Mouse (Mus musculus) cerebellum, adult (tissue): ENCODE measurements at regions not wholly inside any gene's neighbourhood (a gene's known extent, or its start where the extent isn't known, plus 50 kb on each side); places are given as distances from the start of the nearest gene placed in this dataset.
A peak's percentile ranks its signal among the peaks of the same experiment; 100 is the strongest.

Experiments used
- ATAC-seq: cut with Nextera tagmentation; 2 replicates; pipeline ENCODE4 v1.9.2; 2017; ENCODE audit warnings: mild to moderate bottlenecking, moderate library complexity, mixed read lengths; ENCODE audit not compliant: insufficient number of reproducible peaks, low FRiP score, low TSS enrichment

DNA sequence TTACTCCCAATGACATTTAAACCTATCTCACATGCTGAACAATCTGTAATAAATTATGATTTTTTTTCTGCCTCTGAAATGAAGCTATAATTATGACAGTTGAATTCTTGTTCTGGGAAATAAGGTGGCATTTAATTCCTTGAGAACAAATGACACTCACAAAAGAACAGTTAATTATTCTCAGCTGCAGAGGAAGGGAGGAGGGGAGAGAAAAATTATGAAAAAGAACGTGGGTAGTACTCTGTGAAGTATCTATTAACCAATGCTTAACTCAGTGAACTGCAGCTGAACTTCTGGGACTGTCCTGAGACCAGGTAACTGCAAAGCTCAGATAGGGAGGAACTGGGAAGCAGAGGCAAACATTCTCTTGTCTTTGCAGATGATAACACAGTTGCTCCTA, 302.6 kb upstream of the Fam92a start:
- ATAC-seq = no peak

DNA sequence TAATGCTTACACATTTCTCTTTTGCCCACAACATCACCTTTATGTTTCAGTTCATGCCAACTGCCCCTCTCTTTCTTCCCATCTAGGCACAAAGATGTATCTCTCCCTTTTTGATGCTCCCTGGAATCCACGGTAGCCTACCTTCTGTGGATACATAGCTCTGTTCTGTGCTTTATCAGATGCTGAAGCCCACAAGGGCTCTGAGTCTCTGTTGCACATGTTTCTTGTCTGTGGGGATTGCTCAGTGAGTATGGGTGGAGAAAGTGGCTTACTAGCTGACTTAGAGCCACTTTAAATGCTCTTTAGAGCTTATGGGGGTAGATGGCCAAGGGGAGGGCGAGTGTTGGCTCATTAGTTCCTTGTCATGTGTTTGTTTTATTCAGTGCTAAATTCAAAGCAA, 289.9 kb upstream of the Fam92a start:
- no peak for ATAC-seq

DNA sequence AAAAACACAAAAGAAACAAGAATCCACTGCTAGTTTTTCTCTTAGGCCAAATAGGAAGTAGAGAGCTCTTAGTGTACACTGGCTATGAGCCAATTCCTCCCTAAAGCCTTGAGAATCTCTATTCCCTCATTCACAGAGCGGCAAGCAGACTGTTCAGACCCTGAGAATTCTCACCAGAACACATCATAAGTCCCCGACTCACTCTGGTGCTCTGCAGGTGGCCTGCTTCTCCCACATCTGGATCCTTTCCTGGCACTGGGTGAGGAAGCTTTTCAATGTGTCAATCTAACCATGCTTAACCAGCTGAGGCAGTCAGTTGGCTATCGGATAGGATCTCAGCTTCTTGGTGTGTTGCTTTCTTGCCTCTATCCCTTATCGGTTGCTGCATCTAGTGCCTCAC, 289.4 kb upstream of the Fam92a start:
- ATAC-seq = no peak

DNA sequence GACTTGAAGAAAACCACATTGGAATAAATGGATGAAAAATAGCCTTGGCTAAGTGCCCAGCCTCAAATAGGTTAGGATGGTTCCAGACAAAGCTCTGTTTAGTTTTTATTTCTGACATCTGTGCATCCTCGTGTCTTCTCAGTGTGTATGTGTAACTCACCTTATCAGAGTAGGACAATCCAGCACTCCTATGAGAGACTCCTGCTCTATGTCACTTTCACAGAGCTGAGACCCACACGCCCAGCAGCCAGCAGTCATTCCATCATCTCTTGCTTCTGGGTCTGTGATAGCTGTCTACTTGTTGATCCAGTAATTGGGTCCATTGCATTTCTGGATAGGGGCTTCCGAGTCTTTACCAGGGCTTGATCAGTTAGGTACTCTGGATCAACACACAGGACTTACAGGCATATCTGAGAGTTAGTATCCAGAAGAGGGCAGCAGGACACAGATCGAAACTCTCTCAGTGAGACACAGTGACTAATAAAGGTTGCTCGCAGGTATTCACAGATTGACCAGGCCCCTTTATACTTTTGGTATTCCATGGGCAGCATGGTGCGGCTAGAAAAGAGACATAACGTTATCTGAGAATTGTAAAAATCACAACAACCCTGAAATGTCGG, 286.3 kb upstream of the Fam92a start:
- ATAC-seq = no peak

DNA sequence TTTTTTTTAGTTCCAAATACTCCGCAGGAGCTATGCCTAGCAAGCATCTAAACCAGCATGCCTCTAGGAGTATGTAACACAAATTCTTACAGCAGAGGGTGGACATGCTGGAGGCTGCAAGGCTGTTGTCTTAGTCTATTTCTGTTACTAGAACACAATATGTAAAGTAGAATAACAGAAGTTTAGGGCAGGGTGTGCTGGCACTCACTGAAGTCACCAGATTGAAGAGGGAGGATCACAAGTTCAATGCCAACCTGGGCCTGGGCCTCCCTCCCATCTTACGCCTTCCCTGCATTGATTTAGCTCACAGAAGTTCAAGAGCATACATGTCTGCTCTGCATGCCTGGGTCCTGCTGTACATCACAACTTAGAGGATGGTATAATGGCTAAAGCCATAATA, 280.3 kb upstream of the Fam92a start:
- no peak for ATAC-seq

DNA sequence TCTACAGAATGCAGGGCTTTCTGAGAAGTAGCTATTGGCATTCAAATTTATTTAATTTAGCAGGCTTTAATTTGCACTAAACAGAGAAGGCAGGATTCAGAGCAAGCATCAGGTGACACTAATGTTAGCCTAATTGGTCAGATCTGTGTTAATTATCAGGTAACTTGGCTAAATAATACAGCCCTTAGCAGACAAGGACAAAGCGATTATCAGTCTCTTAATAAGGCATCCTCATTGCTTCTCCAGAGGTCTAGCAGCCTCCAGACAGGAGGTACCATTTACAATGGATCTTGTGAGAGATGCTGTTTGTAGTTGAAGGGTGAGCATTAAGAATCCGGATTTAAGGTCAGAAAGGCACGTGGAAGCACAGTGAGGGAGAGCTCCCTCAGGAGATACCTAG, 253.7 kb upstream of the Fam92a start:
- ATAC-seq = no peak

DNA sequence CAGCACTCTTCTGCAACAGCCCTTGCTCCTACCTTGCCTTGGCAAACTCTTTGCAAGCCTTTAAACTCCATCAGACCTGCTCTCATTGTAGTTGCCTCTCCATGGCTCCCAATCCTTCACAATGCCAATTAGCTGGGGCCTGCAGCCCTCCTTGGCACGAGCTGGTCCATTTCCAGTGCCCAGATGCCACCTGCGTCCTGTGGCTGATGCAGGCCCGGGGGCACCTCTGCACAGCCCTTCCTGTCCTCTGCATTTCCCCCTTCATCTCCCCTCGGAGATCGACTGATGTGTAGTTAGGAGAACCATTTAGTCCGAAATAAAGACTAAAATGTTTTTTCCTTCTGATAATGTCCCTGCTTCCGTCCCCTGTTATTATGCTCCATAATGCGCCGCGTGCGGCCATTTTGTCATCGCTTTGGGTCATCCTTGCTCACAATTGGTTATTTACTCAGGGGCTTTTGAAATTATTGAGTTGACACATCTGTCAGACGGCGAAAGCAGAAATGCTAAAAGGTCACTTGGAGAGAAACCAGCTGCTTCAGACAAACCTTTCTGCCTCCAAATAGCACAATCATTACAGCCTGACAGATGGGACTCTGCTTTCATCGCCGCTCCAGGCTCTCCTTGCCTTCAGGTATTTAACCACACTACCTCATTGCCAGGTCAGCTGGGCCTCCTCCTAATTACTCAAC, 250.0 kb upstream of the Fam92a start:
- ATAC-seq = no peak

DNA sequence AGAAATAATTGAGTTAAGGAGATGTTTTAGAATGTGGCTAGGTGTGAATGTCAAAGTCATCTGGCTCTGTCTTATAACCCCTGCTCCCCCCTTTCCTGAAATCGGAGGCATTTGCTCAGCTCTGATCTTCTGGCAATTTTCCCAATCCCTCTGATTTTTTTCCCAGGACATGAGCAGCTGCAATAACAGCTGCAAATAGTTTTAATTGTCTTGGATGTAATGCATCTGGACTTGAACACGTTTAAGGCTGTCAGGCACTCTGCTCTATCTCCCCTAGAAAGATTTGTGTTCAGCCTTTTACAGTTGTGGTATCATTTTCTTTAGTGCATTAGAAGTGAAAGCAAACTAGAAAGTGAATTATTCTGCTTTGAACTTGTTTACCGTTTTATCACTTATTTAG, 246.3 kb upstream of the Fam92a start:
- ATAC-seq = no peak

DNA sequence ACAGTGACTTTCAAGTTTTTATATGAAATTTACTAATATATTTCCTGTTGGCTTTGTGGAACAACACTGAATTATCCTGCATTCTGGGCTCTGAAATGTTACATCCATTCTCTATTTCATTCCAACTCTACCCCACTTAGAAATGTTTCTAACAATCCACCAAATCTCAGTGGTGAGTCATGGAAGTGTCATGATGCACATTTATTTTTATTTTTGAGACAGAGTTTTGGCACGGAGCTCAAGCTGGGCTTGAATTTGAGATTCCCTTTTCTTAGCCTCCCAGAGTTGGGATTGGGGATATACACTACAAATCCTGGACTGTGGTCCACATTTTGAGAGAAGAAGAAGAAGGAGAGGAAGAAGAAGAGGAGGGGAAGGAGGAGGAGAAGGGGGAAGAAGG, 223.5 kb upstream of the Fam92a start:
- ATAC-seq = no peak

DNA sequence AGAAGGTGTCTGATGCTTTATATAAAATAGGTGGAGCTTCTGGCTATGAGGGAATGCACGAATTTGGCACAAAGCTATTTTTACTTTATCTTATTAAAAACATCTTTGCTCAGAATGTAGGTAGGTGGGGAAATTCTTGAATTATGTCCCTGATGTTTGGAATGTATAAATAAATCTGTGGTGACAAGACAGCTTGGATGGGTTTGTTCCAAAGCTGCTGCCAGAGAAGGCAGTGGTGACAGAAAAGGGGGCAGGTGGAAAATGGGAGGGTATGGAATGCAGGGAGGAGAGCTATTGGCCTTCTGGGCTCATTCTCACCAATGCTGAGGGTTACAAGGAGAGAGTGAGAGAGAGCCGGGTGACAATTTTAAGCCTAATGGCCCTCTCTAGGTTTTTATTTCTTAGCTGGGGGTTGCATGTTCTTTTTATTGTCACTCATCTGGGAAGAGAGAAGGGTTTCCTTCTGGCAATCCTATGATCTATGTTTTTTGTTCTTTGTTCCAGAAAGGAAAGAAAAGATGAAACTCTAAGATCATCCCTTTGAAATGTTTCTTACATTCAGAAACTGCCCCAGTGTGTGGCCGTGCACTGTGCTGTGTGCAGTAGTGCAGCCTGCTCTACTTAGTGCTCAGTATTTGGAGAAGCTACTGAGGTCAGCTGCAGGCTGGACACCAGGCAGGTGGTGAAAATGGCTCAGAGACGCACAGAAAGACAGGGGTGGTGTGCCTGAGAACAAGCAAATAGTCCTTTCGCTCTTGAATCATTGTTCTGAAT, 205.2 kb upstream of the Fam92a start:
- ATAC-seq = no peak

DNA sequence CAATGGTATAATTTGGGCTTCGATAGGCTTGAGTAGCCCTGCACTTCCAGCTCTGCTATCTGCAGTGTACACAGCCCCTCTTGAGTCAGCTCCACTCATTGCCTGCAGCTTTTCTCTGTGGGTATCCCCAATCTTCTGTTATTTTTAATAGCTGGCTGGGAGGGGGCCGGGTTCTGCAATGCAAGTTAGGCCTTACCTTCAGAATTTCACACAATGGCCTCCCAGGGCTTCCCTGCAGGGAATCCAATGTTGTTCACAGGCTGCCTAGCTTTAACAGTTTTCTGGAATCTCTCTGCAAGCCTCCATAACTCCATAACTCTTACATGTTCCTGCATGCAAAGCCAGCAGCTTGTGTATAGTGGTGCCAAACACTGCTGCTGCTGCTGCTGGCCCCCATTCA, 197.7 kb upstream of the Fam92a start:
- no peak for ATAC-seq

DNA sequence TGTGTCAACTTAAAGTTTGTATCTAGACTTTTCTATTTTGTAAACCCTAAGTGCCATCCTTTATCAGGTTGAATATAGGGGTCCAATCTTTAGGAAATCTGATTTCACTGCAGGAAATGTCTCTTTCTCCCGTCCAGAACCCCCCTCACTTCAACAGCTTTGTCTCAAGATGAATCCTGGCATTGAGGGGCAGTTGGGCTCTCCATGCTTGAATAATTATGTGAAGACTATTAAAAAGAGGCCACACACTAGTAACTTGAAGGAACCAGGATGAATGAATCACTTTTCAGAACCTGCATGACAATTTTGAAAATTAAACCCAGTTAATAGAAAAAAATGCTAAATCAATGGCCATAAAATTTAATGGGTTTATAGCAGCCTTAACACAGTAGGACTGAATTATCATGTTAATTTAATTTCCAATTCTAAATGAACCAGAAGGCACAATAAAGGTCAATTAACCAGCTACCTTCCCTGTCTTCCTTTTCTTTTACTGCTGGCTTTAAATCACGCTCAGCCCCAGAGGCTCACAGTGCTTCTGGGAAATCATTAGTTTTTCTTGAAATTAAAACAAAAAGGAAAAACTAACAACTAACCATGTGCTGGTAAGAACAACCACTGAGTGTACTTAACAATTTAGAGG, 185.3 kb upstream of the Fam92a start:
- ATAC-seq = no peak

DNA sequence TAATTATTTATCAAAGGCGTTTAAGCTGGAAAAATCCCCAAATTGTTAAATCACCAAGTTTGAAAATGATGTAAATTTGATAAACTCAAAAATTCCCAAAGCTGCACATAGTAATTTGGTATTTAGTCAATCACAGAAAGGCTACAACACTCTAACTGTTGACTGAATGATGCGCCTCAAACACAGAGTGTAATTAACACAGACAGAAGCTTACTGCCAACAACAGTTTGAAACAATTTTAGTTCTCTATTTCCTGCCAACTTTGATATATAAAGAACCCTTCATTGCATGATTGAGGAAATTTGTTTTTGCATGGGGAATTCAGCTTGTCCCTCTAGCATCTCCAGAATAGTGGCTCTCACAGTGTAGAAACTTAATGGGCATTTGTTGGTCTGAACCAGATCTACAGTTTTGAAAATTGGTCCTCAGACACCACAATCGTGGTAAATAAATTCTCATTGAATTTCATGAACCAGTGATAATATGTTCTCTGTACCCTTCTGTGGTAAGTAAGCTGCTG, 181.6 kb upstream of the Fam92a start:
- no peak for ATAC-seq

DNA sequence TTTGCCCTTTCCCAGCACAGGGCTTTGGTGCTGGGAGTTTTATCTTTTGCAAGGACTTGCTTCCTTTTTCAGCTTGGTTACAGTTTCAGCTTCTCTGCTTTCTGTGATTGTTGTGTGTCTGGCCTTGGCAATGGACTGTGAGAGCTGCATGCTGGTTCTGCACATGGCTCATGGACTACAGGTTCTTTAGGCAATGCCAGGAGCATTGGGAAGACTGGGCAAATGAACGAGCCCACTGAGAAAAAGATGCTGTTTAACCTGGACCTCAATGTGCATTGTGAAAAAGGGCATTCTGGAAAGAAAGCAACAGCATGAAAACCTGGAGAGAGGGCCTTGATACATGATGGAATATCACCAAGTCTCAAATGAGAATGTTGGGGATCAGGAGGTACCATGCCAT, 167.4 kb upstream of the Fam92a start:
- ATAC-seq = peak; percentile 48; the same call in 1 of the 2 replicates

DNA sequence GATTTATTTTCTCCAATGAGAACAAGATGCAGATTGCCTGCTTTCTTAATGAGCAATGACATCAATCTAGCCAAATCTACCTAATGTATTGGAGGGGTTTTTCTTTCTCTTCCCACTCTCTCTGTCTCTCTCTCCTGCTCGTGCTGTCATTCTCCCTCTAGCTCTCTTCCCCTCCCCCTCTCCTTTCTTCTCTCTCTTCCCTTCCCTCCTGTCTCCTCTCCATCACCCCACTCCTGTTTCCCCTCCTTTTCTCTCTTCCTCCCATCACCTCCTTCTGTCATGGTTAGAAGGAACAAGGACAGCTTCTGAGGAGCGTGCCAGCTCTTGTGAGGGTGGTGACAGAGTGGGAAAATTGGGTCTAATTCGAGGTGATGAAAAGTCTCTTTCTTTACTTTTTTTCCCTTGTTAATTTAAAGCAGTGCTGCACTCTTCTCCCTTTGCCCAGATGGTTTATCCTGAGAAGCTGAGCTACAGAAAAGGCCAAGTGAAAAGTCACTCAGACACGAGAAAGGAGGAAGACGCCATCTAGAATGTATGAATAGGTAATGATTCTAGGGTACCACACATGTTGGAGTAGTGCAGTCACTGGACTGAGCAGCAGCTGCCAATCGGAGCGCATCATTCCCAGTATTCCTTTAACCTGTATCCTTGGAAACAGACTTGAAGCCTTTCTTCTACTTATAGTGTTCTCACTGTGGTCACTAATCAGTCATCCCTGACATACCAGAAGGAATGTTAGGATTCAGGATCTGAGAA, 163.2 kb upstream of the Fam92a start:
- ATAC-seq = no peak

DNA sequence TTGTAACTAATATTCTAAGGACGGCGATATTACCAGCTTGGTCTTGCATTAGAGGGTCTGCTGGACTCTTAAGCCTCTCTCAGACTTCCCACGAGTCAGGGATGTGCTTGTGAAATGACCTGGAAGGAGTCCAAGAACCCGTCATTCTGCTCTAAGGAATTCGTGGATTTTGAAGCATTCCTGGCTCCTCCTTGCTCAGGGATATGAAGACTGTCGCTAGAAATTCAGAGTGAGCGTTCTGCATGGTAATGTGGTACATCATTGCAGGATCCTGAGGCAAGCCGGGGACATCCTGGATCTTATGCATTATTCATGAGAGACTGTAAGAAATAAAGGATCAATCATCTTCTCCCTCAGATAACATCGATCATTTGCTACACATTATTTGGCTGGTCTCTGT, 162.6 kb upstream of the Fam92a start:
- ATAC-seq = no peak

DNA sequence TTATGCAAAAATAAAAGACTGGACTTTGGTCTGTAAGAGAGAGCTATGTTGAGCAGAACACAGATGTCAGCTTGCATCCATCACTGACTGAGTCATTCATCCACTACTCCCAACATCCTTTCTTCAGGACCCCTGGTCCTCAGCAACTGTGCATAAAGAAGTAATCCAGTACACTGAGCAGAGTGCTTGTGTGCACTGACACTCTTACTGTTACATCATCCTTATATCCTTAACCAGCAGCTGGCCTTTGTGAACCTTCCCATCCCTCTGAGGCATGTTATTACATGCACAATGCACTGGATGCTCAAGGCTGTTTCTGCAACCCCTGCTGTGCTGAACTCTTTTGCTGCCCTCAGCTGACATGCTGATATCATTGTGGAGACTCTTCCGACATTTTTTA, 144.2 kb upstream of the Fam92a start:
- ATAC-seq = no peak

DNA sequence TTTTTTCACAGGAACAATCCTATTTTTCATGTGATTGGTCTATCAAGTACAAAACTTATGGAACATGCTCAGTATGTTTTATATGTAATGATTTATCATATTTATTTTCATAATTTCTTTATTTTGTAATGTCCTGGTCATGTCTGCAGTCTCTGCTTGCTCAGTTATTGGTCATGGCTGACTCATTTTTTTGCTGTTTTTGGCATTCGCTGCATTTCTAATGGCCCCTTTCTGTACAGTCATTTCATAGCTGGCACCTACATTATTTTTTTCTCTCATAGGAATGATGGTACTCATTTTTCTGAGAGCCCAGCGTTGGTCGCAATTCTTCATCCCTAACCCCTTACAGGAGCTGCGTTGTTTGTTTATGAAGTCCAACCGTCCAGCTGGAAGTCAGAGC, 136.5 kb upstream of the Fam92a start:
- no peak for ATAC-seq

DNA sequence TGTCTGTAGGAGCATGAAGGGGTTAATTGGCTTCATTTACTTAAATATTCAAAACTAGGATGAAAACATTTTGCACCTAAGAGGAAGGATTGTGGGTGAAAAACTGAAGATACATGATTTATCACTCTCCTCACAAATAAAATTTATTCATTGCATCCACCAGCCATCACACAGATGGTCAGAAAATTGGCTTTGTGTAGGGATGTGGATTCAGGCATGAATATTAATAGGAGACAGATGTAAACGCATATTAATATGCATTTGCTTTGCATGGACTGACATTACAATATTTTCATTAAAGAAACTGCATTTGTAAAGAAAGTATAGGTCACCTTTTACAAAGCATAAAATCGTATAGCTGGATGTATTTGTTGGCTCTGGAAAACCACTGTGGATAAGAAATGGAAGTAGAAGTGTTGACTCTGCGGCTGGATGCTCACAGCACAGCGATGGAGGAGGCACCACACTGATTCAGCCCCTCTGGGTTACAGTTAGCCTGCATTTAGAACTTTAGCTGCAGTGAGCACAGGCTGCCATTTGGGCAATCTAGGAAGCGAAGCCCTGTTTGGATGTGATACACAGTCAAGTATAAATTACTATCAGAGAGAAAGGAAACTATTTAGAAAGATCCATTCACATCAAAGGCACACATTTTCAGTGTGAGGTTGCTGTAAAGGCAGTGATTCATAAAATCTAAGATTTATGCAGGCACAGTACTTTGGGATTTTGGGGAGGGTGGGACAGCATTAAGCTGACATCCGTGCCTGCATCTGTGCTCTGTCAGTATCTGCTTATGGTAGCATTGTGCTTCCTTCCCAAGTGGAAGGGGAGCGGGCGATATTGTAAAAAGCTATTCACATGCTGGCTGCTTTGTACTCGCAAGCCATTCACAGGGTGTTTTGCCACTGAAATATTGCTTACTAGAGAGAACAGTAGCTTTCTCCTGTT, 135.1 kb upstream of the Fam92a start:
- ATAC-seq = no peak
